10 mouse cellular contexts compared by ENCODE assay signal in genomic region chr2:131135521-131136139, GRCm38 (mm10). TPM values are rescaled to one million over a fixed set of nuclear protein-coding genes. Genes with fewer than 3 reads are reported as not detected.
A peak's percentile ranks its signal among the peaks of the same experiment; 100 is the strongest.
DNase-seq lines count a peak whose midpoint lies in the region; ATAC-seq lines count a peak whose summit lies in the region.
"Had no signal": no experiment of that assay in that cellular context is flagged by ENCODE, and none has a peak within 500 bp of the region (broad histone marks: within the 10 kb centered on the region; RNA-seq: fewer than 3 reads in every experiment).

No protein-coding gene starts in this region.

- no peak for ATAC-seq in midbrain, embryonic 14.5 days (ENCODE audit: low FRiP score, low TSS enrichment)

- H3K27me3 ChIP-seq in megakaryocyte, embryonic 14.5 days (replicated peaks), result peaks cover 2% of the 10 kb centered on the region
- H3K27me3 ChIP-seq in midbrain, embryonic 14.5 days (ENCODE audit: control insufficient read depth, insufficient read depth, low read length), result no peaks in the 10 kb centered on the region
- H3K27me3 ChIP-seq: neural tube, embryonic 13.5 days had no signal

- peaks cover 13% of the 10 kb centered on the region for H3K36me3 ChIP-seq in megakaryocyte, embryonic 14.5 days (replicated peaks; ENCODE audit: low read length)
- no peaks in the 10 kb centered on the region for H3K36me3 ChIP-seq in midbrain, embryonic 14.5 days (ENCODE audit: control insufficient read depth, insufficient read depth, low read length)

- intact Hi-C loops in heart, postnatal 25 days (cut with DNase I), result no loop called here

- peak overlapping the region; percentile 75 for H3K4me3 ChIP-seq in megakaryocyte, embryonic 14.5 days (replicated peaks)
- H3K4me3 ChIP-seq in midbrain, embryonic 14.5 days (replicated peaks; ENCODE audit: low read depth, low read length), result no peak overlapping the region
- H3K4me3 ChIP-seq: neural tube, embryonic 13.5 days had no signal

- 81% methylated on average over 11 of the region's 11 CpGs for WGBS in midbrain, embryonic 14.5 days

- no peak overlapping the region for H3K27ac ChIP-seq in midbrain, embryonic 14.5 days (replicated peaks; ENCODE audit: low read depth, low read length)

- no peak overlapping the region for H3K4me2 ChIP-seq in midbrain, embryonic 14.5 days (ENCODE audit: low read length)
- H3K4me2 ChIP-seq: neural tube, embryonic 13.5 days had no signal

- DNase-seq in kidney, adult 11 months, result peak; percentile 1
- DNase-seq in kidney, adult 9 months, result no peak
- DNase-seq in c-Kit-positive CD71-negative TER-119-negative erythroid progenitor cells, embryonic 14.5 days (ENCODE audit: low read depth), result peak; percentile 31
- peak; percentile 1 for DNase-seq in heart, postnatal 25 days (ENCODE audit: low spot score)
- no peak for DNase-seq in right cerebral cortex, adult 18-20 months
- no peak for DNase-seq in adrenal gland, adult 2 months
- no peak for DNase-seq in midbrain, embryonic 14.5 days

- peaks cover 76% of the 10 kb centered on the region for H3K4me1 ChIP-seq in megakaryocyte, embryonic 14.5 days
- no peaks in the 10 kb centered on the region for H3K4me1 ChIP-seq in midbrain, embryonic 14.5 days (ENCODE audit: control insufficient read depth, insufficient read depth, low read length)
- H3K4me1 ChIP-seq: neural tube, embryonic 13.5 days had no signal

- H3K9ac ChIP-seq in midbrain, embryonic 14.5 days (replicated peaks; ENCODE audit: low read length), result no peak overlapping the region
- H3K9ac ChIP-seq: neural tube, embryonic 13.5 days had no signal

- H3K9me3 ChIP-seq in megakaryocyte, embryonic 14.5 days, result no peaks in the 10 kb centered on the region
- no peaks in the 10 kb centered on the region for H3K9me3 ChIP-seq in midbrain, embryonic 14.5 days (ENCODE audit: control insufficient read depth, low read length)
- H3K9me3 ChIP-seq: neural tube, embryonic 13.5 days had no signal

RNA-seq across cellular contexts. Expression of gene Gm11037, which starts 2.3 kb away (rescaled TPM):
- total RNA-seq in heart, postnatal 25 days (2021), result not detected
- not detected in 2 replicates for polyA plus RNA-seq in megakaryocyte, embryonic 14.5 days (2012; ENCODE audit: insufficient read depth, low replicate concordance)
- total RNA-seq in adrenal gland, adult 2 months (2021), result not detected
- not detected in 2 replicates for polyA plus RNA-seq in adrenal gland, adult 2 months (2012; rRNA removed)
- not detected in 2 replicates for polyA plus RNA-seq in midbrain, embryonic 14.5 days (2014; fragmentation: Nextera tagmentation; extraction: Ambion mirVana)
- polyA plus RNA-seq: embryonic facial prominence, embryonic 11.5 days; neural tube, embryonic 13.5 days had no signal

RNA-seq across cellular contexts. Expression of gene Hspa12b, which starts 8.6 kb away (rescaled TPM):
- total RNA-seq in heart, postnatal 25 days (2021), result 10 to 100 TPM; 32.5 to 43.1 TPM
- 0.36 TPM in 1 of 2 replicates, not detected in the other for polyA plus RNA-seq in megakaryocyte, embryonic 14.5 days (2012; ENCODE audit: insufficient read depth, low replicate concordance)
- total RNA-seq in adrenal gland, adult 2 months (2021), result 10 to 100 TPM in 1 of 2 experiments, 1 to 10 TPM in 1; 6.9 to 12.6 TPM
- polyA plus RNA-seq in adrenal gland, adult 2 months (2012; rRNA removed), result 9.4 and 16.4 TPM in 2 replicates
- 1.5 and 1.7 TPM in 2 replicates for polyA plus RNA-seq in midbrain, embryonic 14.5 days (2014; fragmentation: Nextera tagmentation; extraction: Ambion mirVana)

RNA-seq across cellular contexts. Expression of gene 1700037H04Rik, which starts 24.3 kb away (rescaled TPM):
- total RNA-seq in heart, postnatal 25 days (2021), result 10 to 100 TPM; 11.5 to 12.2 TPM
- polyA plus RNA-seq in megakaryocyte, embryonic 14.5 days (2012; ENCODE audit: insufficient read depth, low replicate concordance), result 322 and 610 TPM in 2 replicates
- 100 to 1,000 TPM; 114 to 123 TPM for total RNA-seq in adrenal gland, adult 2 months (2021)
- 195 and 319 TPM in 2 replicates for polyA plus RNA-seq in adrenal gland, adult 2 months (2012; rRNA removed)
- 76.4 and 85.7 TPM in 2 replicates for polyA plus RNA-seq in midbrain, embryonic 14.5 days (2014; fragmentation: Nextera tagmentation; extraction: Ambion mirVana)

RNA-seq across cellular contexts. Expression of gene Cenpb, which starts 44.2 kb away (rescaled TPM):
- total RNA-seq in heart, postnatal 25 days (2021), result 10 to 100 TPM; 76.6 to 80.9 TPM
- polyA plus RNA-seq in megakaryocyte, embryonic 14.5 days (2012; ENCODE audit: insufficient read depth, low replicate concordance), result 147 and 259 TPM in 2 replicates
- total RNA-seq in adrenal gland, adult 2 months (2021), result 10 to 100 TPM; 47.7 to 88.5 TPM
- 94.5 and 107 TPM in 2 replicates for polyA plus RNA-seq in adrenal gland, adult 2 months (2012; rRNA removed)
- polyA plus RNA-seq in midbrain, embryonic 14.5 days (2014; fragmentation: Nextera tagmentation; extraction: Ambion mirVana), result 11.1 TPM in 2 replicates

RNA-seq across cellular contexts. Expression of gene Siglec1, which starts 49.1 kb away (rescaled TPM):
- 1 to 10 TPM; 1.6 to 2.2 TPM for total RNA-seq in heart, postnatal 25 days (2021)
- 7.1 and 11.8 TPM in 2 replicates for polyA plus RNA-seq in megakaryocyte, embryonic 14.5 days (2012; ENCODE audit: insufficient read depth, low replicate concordance)
- total RNA-seq in adrenal gland, adult 2 months (2021), result 1 to 10 TPM; 4.1 to 6.6 TPM
- 17.9 and 19.8 TPM in 2 replicates for polyA plus RNA-seq in adrenal gland, adult 2 months (2012; rRNA removed)
- 0.51 TPM in 1 of 2 replicates, not detected in the other for polyA plus RNA-seq in midbrain, embryonic 14.5 days (2014; fragmentation: Nextera tagmentation; extraction: Ambion mirVana)

Comparison
In these comparisons a context has a peak if more than half of its experiments do, and no peak if none do; other contexts are left out.
1. DNase-seq: peak in kidney, adult 11 months (single experiment), c-Kit-positive CD71-negative TER-119-negative erythroid progenitor cells, embryonic 14.5 days (single experiment) and heart, postnatal 25 days (single experiment); none in kidney, adult 9 months (single experiment), right cerebral cortex, adult 18-20 months (single experiment), adrenal gland, adult 2 months (single experiment) and midbrain, embryonic 14.5 days (single experiment).